Mouse (Mus musculus) forebrain, embryonic 10.5 days (tissue): ENCODE measurements around the gene Ppard. TPM values are rescaled to one million over a fixed set of nuclear protein-coding genes. Genes with fewer than 3 reads are reported as not detected.

Source experiments
- DNase-seq: peaks from one replicate; pipeline ENCODE4 v3.0.0-alpha.2; 2017; ENCODE audit warnings: low spot score; ENCODE audit errors: extremely low spot score
- H3K27ac ChIP-seq: fragments of 300-500 bp; sonication (generic); 2 replicates; pipeline ENCODE4 v1.5.1; 2016; ENCODE audit warnings: mild to moderate bottlenecking
- H3K27me3 ChIP-seq: fragments of 300-500 bp; sonication (generic); 2 replicates; pipeline ENCODE4 v1.6.1; 2016; ENCODE audit warnings: mild to moderate bottlenecking; ENCODE audit not compliant: poor library complexity, severe bottlenecking
- H3K36me3 ChIP-seq: fragments of 300-500 bp; sonication (generic); replicated peaks from 2 replicates; pipeline ENCODE4 v1.6.1; 2016; ENCODE audit warnings: mild to moderate bottlenecking, moderate library complexity
- H3K4me1 ChIP-seq: fragments of 300-500 bp; sonication (generic); 2 replicates; pipeline ENCODE4 v1.6.1; 2016
- H3K4me3 ChIP-seq: fragments of 300-500 bp; sonication (generic); 2 replicates; pipeline ENCODE4 v1.5.1; 2016; ENCODE audit warnings: mild to moderate bottlenecking, moderate library complexity
- H3K9me3 ChIP-seq: fragments of 300-500 bp; sonication (generic); 2 replicates; pipeline ENCODE4 v1.6.1; 2016; ENCODE audit warnings: mild to moderate bottlenecking, moderate library complexity
- WGBS: fragments of 180-500 bp; shearing (Covaris S2); methylation state at CpG from one replicate; pipeline ENCODE4 v1.1.7; 2016; 5-methylcytosine and 5-hydroxymethylcytosine counted together
- polyA plus RNA-seq: library from polyadenylated mRNA; unstranded; fragments of >200 nt; fragmentation: Nextera tagmentation; extraction: Ambion mirVana; gene quantifications from 2 replicates; pipeline ENCODE4 v1.2.1, GENCODE M21; 2016

The Ppard gene
- polyA plus RNA-seq, 1 experiment from 2014 or later: 1.4 TPM

DNA sequence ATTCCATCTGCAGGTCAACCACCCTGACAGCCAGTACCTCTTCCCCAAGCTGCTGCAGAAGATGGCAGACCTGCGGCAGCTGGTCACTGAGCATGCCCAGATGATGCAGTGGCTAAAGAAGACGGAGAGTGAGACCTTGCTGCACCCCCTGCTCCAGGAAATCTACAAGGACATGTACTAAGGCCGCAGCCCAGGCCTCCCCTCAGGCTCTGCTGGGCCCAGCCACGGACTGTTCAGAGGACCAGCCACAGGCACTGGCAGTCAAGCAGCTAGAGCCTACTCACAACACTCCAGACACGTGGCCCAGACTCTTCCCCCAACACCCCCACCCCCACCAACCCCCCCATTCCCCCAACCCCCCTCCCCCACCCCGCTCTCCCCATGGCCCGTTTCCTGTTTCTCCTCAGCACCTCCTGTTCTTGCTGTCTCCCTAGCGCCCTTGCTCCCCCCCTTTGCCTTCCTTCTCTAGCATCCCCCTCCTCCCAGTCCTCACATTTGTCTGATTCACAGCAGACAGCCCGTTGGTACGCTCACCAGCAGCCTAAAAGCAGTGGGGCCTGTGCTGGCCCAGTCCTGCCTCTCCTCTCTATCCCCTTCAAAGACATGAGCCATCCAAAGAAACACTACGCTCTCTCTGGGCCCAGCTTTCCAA is 67.3 kb downstream of the Ppard start:
- no peak overlapping the region for H3K4me3 ChIP-seq
- H3K36me3 ChIP-seq: peaks cover 23% of the 10 kb centered on the region
- H3K27me3 ChIP-seq: no peaks in the 10 kb centered on the region
- H3K27ac ChIP-seq: peak overlapping the region; percentile 68
- no peak for DNase-seq
- H3K4me1 ChIP-seq: peaks cover 36% of the 10 kb centered on the region
- 57% methylated on average over 11 of the region's 11 CpGs for WGBS
- no peaks in the 10 kb centered on the region for H3K9me3 ChIP-seq

DNA sequence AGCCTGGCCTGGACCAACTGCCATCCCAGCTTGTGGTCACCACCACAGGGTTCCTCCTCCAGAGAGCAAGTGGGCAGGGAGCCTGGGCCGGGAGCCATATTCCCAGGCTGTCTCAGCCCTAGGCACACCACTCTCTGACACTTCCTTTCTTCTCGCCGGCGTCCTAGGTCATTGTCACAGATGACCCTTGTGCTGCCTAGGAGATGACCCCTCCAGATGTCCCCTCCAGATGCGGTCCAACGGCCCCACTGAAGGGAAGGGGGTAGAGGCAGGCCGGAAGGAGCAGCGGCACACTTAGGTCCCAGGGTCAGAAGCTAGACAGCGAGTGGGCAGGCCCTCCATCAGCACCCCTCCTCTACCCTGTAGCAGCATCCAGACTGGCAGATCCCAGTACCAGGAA is 67.8 kb downstream of the Ppard start:
- Histone ChIP-seq H3K4me3 (no peak overlapping the region), H3K36me3 (peaks cover 23% of the 10 kb centered on the region), H3K4me1 (peaks cover 36% of the 10 kb centered on the region), H3K27ac (peak overlapping the region; percentile 68), H3K9me3 (no peaks in the 10 kb centered on the region), H3K27me3 (no peaks in the 10 kb centered on the region)
- no peak for DNase-seq
- 68% methylated on average over 9 of the region's 9 CpGs for WGBS

DNA sequence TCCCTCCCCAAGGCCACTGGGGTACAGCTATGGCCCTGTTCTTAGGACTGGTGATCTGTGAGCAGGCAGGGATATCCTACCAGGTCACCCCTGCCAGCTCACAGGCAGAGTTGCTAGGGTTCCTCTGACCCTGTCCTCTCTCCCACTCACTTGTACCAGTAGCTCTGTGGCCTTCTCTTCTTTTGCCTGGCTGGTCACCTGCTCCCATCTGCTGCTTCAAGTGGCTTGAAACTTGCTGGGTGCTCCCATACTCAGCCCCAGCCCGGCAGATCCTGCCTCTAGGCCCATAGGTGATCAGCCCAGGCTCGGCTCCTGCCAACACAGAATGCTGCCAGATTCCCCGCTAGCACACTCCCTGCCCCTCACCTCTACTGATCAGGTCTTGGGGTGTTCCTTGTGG is 68.3 kb downstream of the Ppard start:
- Histone ChIP-seq H3K4me3 (no peak overlapping the region), H3K4me1 (peaks cover 35% of the 10 kb centered on the region), H3K36me3 (peaks cover 23% of the 10 kb centered on the region), H3K27me3 (no peaks in the 10 kb centered on the region), H3K27ac (peak overlapping the region; percentile 68; the same call in 1 of the 2 replicates), H3K9me3 (no peaks in the 10 kb centered on the region)
- DNase-seq: no peak
- 80% methylated on average over 3 of the region's 3 CpGs for WGBS

DNA sequence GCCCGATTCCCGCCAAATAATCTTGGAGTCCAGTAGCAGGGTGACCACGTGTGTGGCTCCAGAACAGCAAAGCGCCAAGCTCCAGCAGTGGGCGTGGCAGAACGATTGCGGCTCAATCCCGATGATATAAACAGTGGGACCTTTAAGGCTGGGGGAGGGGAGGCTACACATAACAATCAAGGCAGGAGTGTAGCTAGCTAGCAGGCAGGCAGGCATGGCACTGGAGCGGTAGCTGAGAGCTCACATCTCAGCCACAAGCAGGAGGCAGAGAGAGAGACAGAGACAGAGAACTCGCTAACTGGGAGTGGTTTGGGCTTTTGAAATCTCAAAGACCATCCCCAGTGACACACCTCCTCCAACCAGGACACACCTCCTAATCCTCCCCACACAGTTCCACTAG is 72.7 kb downstream of the Ppard start:
- no peak overlapping the region for H3K4me3 ChIP-seq

DNA sequence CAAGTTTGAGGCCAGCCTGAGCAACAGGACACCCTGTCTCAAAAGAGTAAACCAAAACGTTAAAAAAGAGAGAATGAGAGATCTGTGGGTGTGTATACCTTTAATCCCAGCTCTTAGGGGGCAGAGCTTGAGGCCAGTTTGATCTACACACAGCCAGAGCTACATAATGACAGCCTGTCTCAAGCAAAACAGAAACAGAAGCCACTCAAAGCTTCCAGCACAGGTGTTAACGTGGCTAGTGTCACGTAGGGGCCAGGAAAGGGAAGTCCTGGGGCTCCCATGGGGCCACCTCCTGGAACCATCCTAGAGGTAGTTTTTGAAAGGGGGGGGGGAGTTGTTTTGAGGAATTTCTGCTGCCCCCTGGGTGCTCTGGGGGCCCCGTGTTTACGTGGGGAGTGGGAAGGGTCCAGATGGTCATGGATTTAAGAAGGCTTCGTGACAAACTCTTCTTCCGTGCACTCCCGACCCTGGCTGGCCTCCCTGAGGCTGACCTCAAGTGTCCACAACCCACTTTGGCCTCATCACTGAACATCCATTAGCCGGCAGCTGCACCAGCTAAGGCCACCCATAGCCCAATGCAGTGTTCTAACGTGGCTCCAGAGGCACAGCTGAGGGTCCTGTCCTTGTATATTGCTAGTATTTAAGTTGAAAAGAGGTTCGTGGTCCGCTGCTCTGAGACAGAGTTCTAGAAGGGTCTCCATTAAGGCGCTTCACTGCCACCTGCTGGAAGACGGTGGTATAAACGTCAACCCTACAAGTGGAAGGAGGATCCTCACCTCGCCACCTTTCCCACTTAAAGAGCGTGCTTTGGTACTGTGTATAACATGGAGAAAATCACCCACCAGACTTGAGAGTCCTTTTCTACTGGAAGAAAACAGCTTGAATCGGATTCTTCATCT is 76.0 kb downstream of the Ppard start:
- Histone ChIP-seq H3K27ac (peak overlapping the region; percentile 63), H3K27me3 (no peaks in the 10 kb centered on the region)
- 23% methylated on average over 18 of the region's 18 CpGs for WGBS

More for the DNA sequence above, 72.7 kb downstream of the Ppard start:
- WGBS: 61% methylated on average over 10 of the region's 10 CpGs
- Histone ChIP-seq H3K27me3 (no peaks in the 10 kb centered on the region), H3K36me3 (no peaks in the 10 kb centered on the region; the same call in 1 of the 2 replicates), H3K27ac (no peak overlapping the region), H3K4me1 (peaks cover 29% of the 10 kb centered on the region), H3K9me3 (no peaks in the 10 kb centered on the region)
- no peak for DNase-seq

DNA sequence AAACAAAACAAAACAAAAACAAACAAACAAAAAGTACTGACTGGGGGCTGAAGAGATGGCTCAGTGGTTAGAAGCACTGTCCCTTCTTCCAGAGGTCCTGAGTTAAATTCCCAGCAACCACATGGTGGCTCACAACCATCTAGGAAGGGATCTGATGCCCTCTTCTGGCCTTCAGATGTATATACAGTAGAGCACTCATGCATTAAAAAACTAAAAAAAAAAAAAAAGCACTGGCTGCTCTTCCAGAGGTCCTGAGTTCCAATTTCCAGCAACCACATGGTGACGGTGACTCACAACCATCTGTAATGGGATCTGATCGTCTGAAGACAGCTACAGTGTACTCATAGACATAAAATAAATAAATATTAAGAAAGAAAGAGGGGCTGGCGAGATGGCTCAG is 78.3 kb downstream of the Ppard start:
- Histone ChIP-seq H3K27me3 (no peaks in the 10 kb centered on the region), H3K4me3 (no peak overlapping the region), H3K36me3 (peaks cover 4% of the 10 kb centered on the region), H3K4me1 (peaks cover 36% of the 10 kb centered on the region), H3K9me3 (no peaks in the 10 kb centered on the region), H3K27ac (no peak overlapping the region)
- WGBS: 86% methylated on average over 3 of the region's 3 CpGs
- no peak for DNase-seq

More for the DNA sequence above, 76.0 kb downstream of the Ppard start:
- Histone ChIP-seq H3K4me1 (peaks cover 27% of the 10 kb centered on the region), H3K4me3 (no peak overlapping the region), H3K36me3 (no peaks in the 10 kb centered on the region), H3K9me3 (no peaks in the 10 kb centered on the region)
- DNase-seq: peak; percentile 86

DNA sequence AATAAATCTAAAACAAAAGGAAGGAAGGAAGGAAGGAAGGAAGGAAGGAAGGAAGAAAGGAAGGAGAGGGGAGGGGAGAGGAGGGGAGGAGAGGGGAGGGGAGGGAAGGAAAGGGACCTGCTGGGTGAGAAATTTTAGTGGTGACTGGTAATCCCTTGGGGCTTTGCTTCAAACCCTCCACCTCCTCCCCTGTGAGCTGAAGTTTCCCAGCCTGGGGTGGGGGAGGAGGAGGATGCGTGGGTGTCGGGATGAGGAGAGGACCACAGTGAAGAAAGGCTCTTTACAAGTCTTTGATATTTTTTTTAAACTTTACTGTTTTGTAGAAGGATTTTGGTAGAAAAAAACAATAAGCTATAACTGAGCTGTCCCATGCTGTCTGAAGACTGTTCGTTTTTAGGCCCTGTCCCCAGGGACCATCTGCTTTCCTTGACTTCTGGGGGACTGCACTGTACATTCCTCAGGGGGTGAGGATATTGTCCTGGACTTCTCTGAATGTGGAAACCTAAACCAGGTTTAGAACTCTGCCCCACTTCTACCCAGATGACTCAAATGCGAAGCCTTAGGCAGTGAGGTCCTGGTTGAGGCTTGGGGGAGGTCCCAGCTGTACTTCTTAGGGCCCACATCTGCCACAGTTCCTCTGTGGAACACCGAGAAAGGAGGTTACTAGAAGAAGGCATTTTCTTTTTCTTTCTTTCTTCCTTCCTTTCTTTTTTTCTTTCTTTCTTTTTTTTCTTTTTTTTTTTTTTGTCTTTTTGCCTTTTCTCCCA is 79.0 kb downstream of the Ppard start:
- peaks cover 43% of the 10 kb centered on the region for H3K4me1 ChIP-seq
- no peak overlapping the region for H3K27ac ChIP-seq
- WGBS: 78% methylated on average over 5 of the region's 5 CpGs
- DNase-seq: no peak
- H3K27me3 ChIP-seq: no peaks in the 10 kb centered on the region
- no peaks in the 10 kb centered on the region for H3K9me3 ChIP-seq
- H3K36me3 ChIP-seq: peaks cover 11% of the 10 kb centered on the region
- no peak overlapping the region for H3K4me3 ChIP-seq

DNA sequence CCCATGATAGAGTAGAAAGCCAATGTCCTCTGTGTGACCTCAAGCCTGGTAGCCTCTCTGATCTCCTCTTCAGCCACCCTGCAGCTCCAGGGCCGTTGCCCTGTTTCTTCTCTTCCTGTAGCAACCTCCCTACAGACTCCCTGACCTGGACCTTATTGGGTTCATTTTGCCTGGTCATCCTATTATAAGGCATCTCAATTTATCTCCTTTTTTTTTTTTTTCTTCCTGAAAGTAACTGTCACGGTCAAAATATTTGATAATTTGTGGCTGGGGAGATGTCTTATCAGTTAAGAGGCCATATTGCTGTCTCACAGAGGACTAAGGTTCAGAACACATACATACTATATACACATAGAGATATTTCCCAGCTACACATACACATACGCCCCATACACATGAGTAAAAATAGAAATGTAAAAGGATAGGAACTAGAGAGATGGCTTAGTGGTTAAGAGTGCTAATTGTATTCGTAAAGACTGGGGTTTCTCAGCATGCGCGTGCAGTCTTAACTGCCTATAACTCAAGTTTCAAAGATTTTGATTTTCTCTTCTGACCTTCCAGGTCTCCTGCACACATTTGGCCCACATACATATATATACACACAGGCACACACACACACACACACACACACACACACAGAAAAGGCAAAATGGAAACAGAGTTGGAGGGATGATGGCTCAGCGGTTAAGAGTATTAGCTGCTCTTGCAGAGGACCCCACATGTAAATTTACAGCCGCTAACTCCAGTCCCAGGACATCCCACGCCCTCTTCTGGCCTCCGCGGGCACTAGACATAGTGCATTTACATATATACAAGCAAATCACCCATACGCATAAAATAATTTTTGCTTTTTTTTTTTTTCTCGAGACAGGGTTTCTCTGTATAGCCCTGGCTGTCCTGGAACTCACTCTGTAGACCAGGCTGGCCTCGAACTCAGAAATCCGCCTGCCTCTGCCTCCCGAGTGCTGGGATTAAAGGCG is 80.0 kb downstream of the Ppard start:
- no peaks in the 10 kb centered on the region for H3K27me3 ChIP-seq
- peaks cover 53% of the 10 kb centered on the region for H3K4me1 ChIP-seq
- DNase-seq: no peak
- peaks cover 21% of the 10 kb centered on the region for H3K36me3 ChIP-seq
- WGBS: 28% methylated on average over 17 of the region's 17 CpGs
- H3K27ac ChIP-seq: peak overlapping the region; percentile 95
- H3K4me3 ChIP-seq: peak overlapping the region; percentile 88
- no peaks in the 10 kb centered on the region for H3K9me3 ChIP-seq

DNA sequence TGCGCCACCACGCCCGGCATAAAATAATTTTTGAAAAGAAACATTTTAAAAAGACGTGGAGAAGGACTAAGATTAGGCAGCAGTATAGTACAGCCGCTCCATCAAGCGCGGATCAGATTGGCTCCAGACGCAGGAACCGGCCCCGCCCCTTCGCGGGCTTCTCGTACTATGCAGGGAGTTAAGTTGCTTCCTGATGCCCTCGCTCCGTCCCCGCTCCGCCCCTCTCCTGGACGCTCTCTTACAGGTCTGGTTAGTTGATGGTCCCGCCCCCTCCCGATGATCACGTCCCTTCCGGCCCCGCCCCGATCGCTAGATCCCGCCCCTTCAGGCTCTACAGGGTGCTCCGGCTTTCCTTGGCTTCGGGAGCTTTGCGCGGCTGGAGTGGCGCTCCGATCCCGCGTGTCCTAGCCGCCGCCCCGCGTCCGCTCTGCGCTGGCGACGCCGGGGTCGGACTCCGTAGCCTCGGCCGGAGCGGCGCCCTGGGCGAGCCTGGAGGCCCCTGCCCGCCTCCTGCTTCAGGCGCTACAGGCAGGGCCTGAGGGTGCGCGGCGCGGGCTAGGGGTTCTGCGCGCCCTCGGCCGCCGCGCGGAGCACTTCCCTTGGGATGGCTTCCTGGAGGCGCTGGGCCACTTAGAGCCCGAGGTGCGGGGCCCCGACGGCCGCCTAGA is 80.8 kb downstream of the Ppard start, which contains the start of gene Fance:
TSS of gene Fance (plus strand) at position 308 of the 668 bp plus-strand sequence.
- Histone ChIP-seq H3K4me1 (peaks cover 50% of the 10 kb centered on the region), H3K27ac (peak within 1 kb of the TSS; percentile 95), H3K36me3 (peaks cover 29% of the 10 kb centered on the region), H3K27me3 (no peaks in the 10 kb centered on the region), H3K9me3 (no peaks in the 10 kb centered on the region), H3K4me3 (peak within 1 kb of the TSS; percentile 88)
- WGBS: under 1% methylated on average over 69 of the region's 69 CpGs
- DNase-seq: peak; percentile 100

DNA sequence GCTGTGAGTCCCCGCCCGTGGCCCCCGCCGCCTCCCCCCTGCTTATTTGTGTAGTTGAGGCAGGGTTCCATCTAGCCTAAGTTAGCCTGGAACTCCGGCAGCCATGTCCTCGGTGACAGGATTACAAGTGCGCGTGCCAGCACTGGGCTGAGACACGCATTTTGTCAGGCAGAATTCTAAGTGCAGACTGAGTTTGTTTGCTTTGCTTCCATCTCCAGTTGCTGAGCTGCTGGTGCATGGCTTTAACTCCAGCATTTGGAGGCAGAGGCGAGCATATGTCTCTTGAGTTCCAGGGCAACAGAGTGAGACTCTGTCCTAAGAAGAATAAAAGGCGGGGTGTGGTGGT is 81.4 kb downstream of the Ppard start:
- Histone ChIP-seq H3K27me3 (no peaks in the 10 kb centered on the region), H3K4me1 (peaks cover 45% of the 10 kb centered on the region), H3K9me3 (no peaks in the 10 kb centered on the region), H3K36me3 (peaks cover 34% of the 10 kb centered on the region), H3K27ac (peak overlapping the region; percentile 95), H3K4me3 (peak overlapping the region; percentile 88)
- 2% methylated on average over 11 of the region's 11 CpGs for WGBS
- DNase-seq: no peak

DNA sequence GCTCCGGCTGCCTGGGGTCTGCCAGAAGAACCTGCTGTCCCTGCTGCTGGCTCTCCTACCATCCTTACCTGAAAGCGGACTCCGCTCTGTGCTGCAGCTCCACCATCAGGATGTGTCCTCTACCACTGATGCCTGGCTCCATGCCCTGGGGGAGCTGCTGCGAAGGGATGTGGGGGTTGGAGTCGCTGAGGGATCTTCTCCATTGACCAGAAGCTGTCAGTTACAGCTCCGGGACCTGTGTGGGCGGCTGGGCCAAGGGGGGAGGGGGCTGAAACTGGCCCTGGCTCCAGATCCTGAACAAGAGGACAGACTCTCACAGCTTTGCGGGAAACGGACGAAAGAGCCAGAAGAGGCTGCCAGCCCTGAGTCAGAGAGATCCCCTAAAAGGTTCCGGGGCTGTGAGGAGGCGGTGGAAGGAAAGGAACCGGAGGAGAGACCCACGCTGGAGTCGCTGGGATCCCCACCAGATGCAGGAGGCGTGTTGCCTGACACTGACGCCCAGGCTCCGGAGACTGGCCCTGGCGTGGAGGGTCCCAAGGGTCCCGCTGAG is 83.2 kb downstream of the Ppard start:
- H3K9me3 ChIP-seq: no peaks in the 10 kb centered on the region
- H3K4me3 ChIP-seq: peak overlapping the region; percentile 0; the same call in 1 of the 2 replicates
- H3K36me3 ChIP-seq: peaks cover 49% of the 10 kb centered on the region
- H3K27ac ChIP-seq: 0 out of 2 replicates have a peak overlapping the region, but pooled peaks have one; percentile 3
- H3K27me3 ChIP-seq: no peaks in the 10 kb centered on the region
- peaks cover 45% of the 10 kb centered on the region for H3K4me1 ChIP-seq
- 84% methylated on average over 20 of the region's 20 CpGs for WGBS
- DNase-seq: no peak
